Mouse (Mus musculus) cerebellum, adult 2 months (tissue): ENCODE data around the gene Tanc1. TPM values are rescaled to one million over a fixed set of nuclear protein-coding genes. Genes with fewer than 3 reads are reported as not detected.
A peak's percentile ranks its signal among the peaks of the same experiment; 100 is the strongest.

Source experiments
- DNase-seq, 2 experiments: peaks; one replicate each; pipeline ENCODE4 v3.0.0; 2021
- H3K27ac ChIP-seq: fragments of 200-500 bp; 2 replicates; pipeline ENCODE4 v1.5.1; 2012; ENCODE audit warnings: low read length, control low read depth, inconsistent platforms; ENCODE audit not compliant: insufficient read depth
- H3K27me3 ChIP-seq: fragments of 200-500 bp; 2 replicates; pipeline ENCODE4 v1.6.1; 2012; ENCODE audit warnings: inconsistent platforms, mild to moderate bottlenecking, low read length, moderate library complexity; ENCODE audit not compliant: control insufficient read depth, insufficient read depth
- H3K4me1 ChIP-seq: fragments of 200-500 bp; 2 replicates; pipeline ENCODE4 v1.6.1; 2011; ENCODE audit warnings: low read length; ENCODE audit not compliant: control insufficient read depth, insufficient read depth
- H3K4me3 ChIP-seq: fragments of 200-500 bp; replicated peaks from 2 replicates; pipeline ENCODE3; 2011; ENCODE audit warnings: mild to moderate bottlenecking, low read depth, low read length, control low read depth; ENCODE audit not compliant: insufficient read depth
- CTCF ChIP-seq: fragments of 200-500 bp; IDR thresholded peaks from 2 replicates; pipeline ENCODE4 v1.5.1; 2011; ENCODE audit warnings: low read depth, mild to moderate bottlenecking, control low read depth, low read length, moderate library complexity, borderline replicate concordance; ENCODE audit not compliant: insufficient read depth
- POLR2A ChIP-seq: fragments of 200-500 bp; IDR thresholded peaks from 2 replicates; pipeline ENCODE4 v1.6.1; 2011; ENCODE audit warnings: low read length, control low read depth, borderline replicate concordance; ENCODE audit not compliant: insufficient read depth
- WGBS: fragments of 180-500 bp; shearing (Covaris S2); methylation state at CpG from one replicate; pipeline ENCODE4 v1.1.7; 2018; 5-methylcytosine and 5-hydroxymethylcytosine counted together
- polyA plus RNA-seq: library from polyadenylated mRNA; depleted of rRNA; stranded (reverse); fragments of >200 nt; gene quantifications from 2 replicates; pipeline ENCODE4 v1.2.3, GENCODE M21; 2012

The Tanc1 gene
- polyA plus RNA-seq, 1 experiment: 40.7 TPM

DNA sequence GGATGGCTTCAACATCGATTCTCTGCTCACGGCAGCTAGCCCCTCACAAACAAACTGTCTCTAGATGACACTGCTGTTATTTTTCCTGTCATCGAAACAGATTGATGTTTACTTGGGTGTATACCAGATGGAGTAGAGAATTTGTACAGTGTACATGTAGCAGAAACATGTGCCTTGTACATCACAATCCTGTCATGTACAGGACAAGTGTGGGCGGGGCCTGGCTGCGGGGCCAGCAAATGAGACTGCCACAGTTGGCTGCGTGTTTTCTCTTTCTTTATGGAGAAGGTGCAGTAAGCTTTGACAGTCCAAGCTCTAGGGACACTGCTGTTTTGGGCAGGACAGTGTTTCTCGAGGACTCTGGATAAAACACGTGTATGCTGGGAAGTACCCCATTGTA, 127.2 kb downstream of the Tanc1 start:
- no peak for TF ChIP-seq CTCF
- TF ChIP-seq POLR2A: no peak
- Histone ChIP-seq H3K4me3 (no peak overlapping the region), H3K27ac (no peak overlapping the region), H3K27me3 (no peaks in the 10 kb centered on the region), H3K4me1 (peaks cover 27% of the 10 kb centered on the region)
- 84% methylated on average over 8 of the region's 8 CpGs for WGBS
- no peak for DNase-seq

- no peak overlapping the region for H3K27ac ChIP-seq
- 93% methylated on average over 12 of the region's 12 CpGs for WGBS
- TF ChIP-seq POLR2A: no peak
- no peak for TF ChIP-seq CTCF
- no peak for DNase-seq
- peaks cover 20% of the 10 kb centered on the region for H3K4me1 ChIP-seq
- no peak overlapping the region for H3K4me3 ChIP-seq
- no peaks in the 10 kb centered on the region for H3K27me3 ChIP-seq
Measured at GRCm38 (mm10) chr2:59742500-59743116, 130.8 kb downstream of the Tanc1 start.

DNA sequence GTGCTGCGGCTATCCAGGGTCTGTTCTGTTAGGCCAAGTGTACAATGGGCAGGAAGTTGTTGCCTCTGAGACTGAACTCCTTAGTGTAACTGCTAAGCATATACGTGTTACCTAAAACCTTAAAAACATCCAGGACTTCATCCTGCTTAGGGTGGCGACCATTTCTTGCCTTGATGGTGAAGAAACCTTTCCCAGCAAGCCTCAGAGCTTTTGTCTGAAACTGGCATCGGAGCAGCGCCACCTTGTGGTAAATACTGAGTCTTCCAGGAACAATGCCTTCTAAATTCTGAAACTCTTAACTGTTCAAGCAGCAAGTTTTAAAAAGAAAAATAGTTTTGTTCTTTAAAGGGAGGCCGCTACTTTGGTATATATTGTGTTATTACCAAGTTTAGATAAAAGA, 133.6 kb downstream of the Tanc1 start:
- Histone ChIP-seq H3K4me1 (peaks cover 7% of the 10 kb centered on the region; the same call in 1 of the 2 replicates), H3K27ac (no peak overlapping the region), H3K4me3 (no peak overlapping the region), H3K27me3 (no peaks in the 10 kb centered on the region)
- peak; percentile 70 for TF ChIP-seq CTCF
- TF ChIP-seq POLR2A: no peak
- DNase-seq: peak; percentile 59 to 65
- WGBS: 35% methylated on average over 6 of the region's 6 CpGs

DNA sequence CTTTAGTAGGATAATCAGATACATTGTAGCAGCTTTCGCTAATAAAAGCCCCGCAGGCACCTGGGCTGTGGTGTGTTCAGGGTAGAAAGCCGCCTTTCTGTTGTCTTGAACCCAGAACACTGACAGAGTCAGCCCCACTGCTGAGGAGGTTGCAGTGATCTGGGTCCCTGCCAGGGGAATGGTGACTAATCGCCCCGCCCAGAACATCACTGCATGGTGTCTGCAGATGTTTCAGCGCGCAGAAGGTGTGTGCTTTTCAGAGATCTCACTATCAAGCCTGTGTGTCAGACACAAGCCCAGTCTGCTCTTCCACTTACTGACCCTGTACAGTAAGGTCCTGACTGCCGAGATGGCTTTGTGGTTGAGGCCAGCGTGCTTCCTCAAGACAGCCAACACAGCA, 134.2 kb downstream of the Tanc1 start:
- DNase-seq: peak; percentile 54 to 65
- 68% methylated on average over 9 of the region's 9 CpGs for WGBS
- TF ChIP-seq POLR2A (no peak), CTCF (no peak)
- Histone ChIP-seq H3K4me3 (no peak overlapping the region), H3K27me3 (no peaks in the 10 kb centered on the region), H3K27ac (no peak overlapping the region), H3K4me1 (peaks cover 7% of the 10 kb centered on the region; the same call in 1 of the 2 replicates)

- TF ChIP-seq POLR2A: no peak
- TF ChIP-seq CTCF: no peak
- Histone ChIP-seq H3K27me3 (no peaks in the 10 kb centered on the region), H3K27ac (no peak overlapping the region), H3K4me3 (no peak overlapping the region), H3K4me1 (peaks cover 7% of the 10 kb centered on the region; the same call in 1 of the 2 replicates)
- no peak for DNase-seq
- WGBS: 76% methylated on average over 9 of the region's 9 CpGs
Measured at GRCm38 (mm10) chr2:59747757-59748156, 135.9 kb downstream of the Tanc1 start.

GRCm38 (mm10) chr2:59749371-59749770, 137.5 kb downstream of the Tanc1 start:
- no peak for TF ChIP-seq POLR2A
- no peak for TF ChIP-seq CTCF
- Histone ChIP-seq H3K4me1 (peaks cover 7% of the 10 kb centered on the region; the same call in 1 of the 2 replicates), H3K27ac (no peak overlapping the region), H3K4me3 (no peak overlapping the region), H3K27me3 (no peaks in the 10 kb centered on the region)
- WGBS: 48% methylated on average over 10 of the region's 10 CpGs
- no peak for DNase-seq

DNA sequence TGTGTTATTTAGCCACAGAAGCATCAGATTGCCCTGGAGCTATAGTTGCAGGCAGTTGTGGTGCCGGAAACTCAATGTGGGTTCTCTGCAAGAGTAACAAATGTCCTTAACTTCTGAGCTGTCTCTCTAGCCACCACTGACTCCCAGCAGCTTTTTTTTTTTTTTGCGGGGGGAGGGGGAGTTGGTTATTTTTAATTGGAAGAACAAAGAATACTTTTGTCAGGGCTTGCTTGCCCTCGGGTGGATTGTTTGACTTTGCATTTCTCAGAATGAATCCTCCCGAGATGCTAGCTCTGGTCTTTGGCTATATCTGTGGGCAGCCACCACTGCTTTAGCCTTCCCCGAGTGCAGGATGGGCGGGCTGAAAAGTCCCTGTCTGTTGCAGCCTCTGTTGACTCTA, 139.3 kb downstream of the Tanc1 start:
- peaks cover 2% of the 10 kb centered on the region; the same call in 1 of the 2 replicates for H3K4me1 ChIP-seq
- WGBS: 77% methylated on average over 6 of the region's 6 CpGs
- H3K27me3 ChIP-seq: no peaks in the 10 kb centered on the region

GRCm38 (mm10) chr2:59752148-59752547, 140.3 kb downstream of the Tanc1 start:
- no peaks in the 10 kb centered on the region for H3K4me1 ChIP-seq
- WGBS: 88% methylated on average over 7 of the region's 7 CpGs
- no peak overlapping the region for H3K27ac ChIP-seq
- no peak for TF ChIP-seq POLR2A
- TF ChIP-seq CTCF: no peak
- DNase-seq: no peak
- no peaks in the 10 kb centered on the region for H3K27me3 ChIP-seq
- H3K4me3 ChIP-seq: no peak overlapping the region

More for the DNA sequence above, 139.3 kb downstream of the Tanc1 start:
- TF ChIP-seq CTCF (no peak), POLR2A (no peak)
- DNase-seq: no peak
- Histone ChIP-seq H3K4me3 (no peak overlapping the region), H3K27ac (no peak overlapping the region)

GRCm38 (mm10) chr2:59752766-59753165, 140.9 kb downstream of the Tanc1 start:
- TF ChIP-seq CTCF: no peak
- no peak for TF ChIP-seq POLR2A
- WGBS: 91% methylated on average over 5 of the region's 5 CpGs
- DNase-seq: no peak
- Histone ChIP-seq H3K27ac (no peak overlapping the region), H3K4me1 (no peaks in the 10 kb centered on the region), H3K27me3 (no peaks in the 10 kb centered on the region), H3K4me3 (no peak overlapping the region)
